Mouse (Mus musculus) cerebellum, adult 2 months (tissue): ENCODE data around the gene Ccdc127.

ENCODE experiments used
- CTCF ChIP-seq: fragments of 200-500 bp; IDR thresholded peaks from 2 replicates; pipeline ENCODE4 v1.5.1; 2011; ENCODE audit warnings: low read depth, mild to moderate bottlenecking, control low read depth, low read length, moderate library complexity, borderline replicate concordance; ENCODE audit not compliant: insufficient read depth
- POLR2A ChIP-seq: fragments of 200-500 bp; IDR thresholded peaks from 2 replicates; pipeline ENCODE4 v1.6.1; 2011; ENCODE audit warnings: low read length, control low read depth, borderline replicate concordance; ENCODE audit not compliant: insufficient read depth

GRCm38 (mm10) chr13:74391156-74391555, 41.0 kb downstream of the Ccdc127 start:
- no peak for TF ChIP-seq CTCF
- TF ChIP-seq POLR2A = no peak
